Mouse (Mus musculus): ENCODE data around the gene Tax1bp1. TPM values are rescaled to one million over a fixed set of nuclear protein-coding genes. Genes with fewer than 3 reads are reported as not detected.
A peak's percentile ranks its signal among the peaks of the same experiment; 100 is the strongest.

The Tax1bp1 gene
- total RNA-seq, 2 experiments from 2014 or later = 65.9 to 67.8 TPM

- no peak for DNase-seq
Measured at GRCm38 (mm10) chr6:52705280-52705679, 8.2 kb upstream of the Tax1bp1 start.

GRCm38 (mm10) chr6:52707815-52708214 lies 5.7 kb upstream of the Tax1bp1 start:
- no peak for DNase-seq

GRCm38 (mm10) chr6:52712563-52712962 lies 966 bp upstream of the Tax1bp1 start:
- no peak for DNase-seq

- peak; percentile 69 for DNase-seq
Measured at GRCm38 (mm10) chr6:52713897-52714509, 474 bp downstream of the Tax1bp1 start.

- no peak for DNase-seq
Measured at GRCm38 (mm10) chr6:52717493-52718192, 4.1 kb downstream of the Tax1bp1 start.

- peak; percentile 13 for DNase-seq
Measured at GRCm38 (mm10) chr6:52724805-52725439, 11.4 kb downstream of the Tax1bp1 start.

- DNase-seq = no peak
Measured at GRCm38 (mm10) chr6:52730338-52730737, 16.8 kb downstream of the Tax1bp1 start.

GRCm38 (mm10) chr6:52734630-52735029 lies 21.1 kb downstream of the Tax1bp1 start:
- no peak for DNase-seq

GRCm38 (mm10) chr6:52752832-52753231 lies 39.3 kb downstream of the Tax1bp1 start:
- no peak for DNase-seq

GRCm38 (mm10) chr6:52765206-52765605 lies 51.7 kb downstream of the Tax1bp1 start:
- no peak for DNase-seq

- no peak for DNase-seq
Measured at GRCm38 (mm10) chr6:52770789-52771188, 57.3 kb downstream of the Tax1bp1 start.

GRCm38 (mm10) chr6:52773132-52773531 lies 59.6 kb downstream of the Tax1bp1 start:
- no peak for DNase-seq

- DNase-seq = peak; percentile 12
Measured at GRCm38 (mm10) chr6:52775350-52775749, 61.8 kb downstream of the Tax1bp1 start.

GRCm38 (mm10) chr6:52775956-52776355 lies 62.4 kb downstream of the Tax1bp1 start:
- DNase-seq = no peak

- no peak for DNase-seq
Measured at GRCm38 (mm10) chr6:52777034-52777433, 63.5 kb downstream of the Tax1bp1 start.

GRCm38 (mm10) chr6:52778523-52778922 lies 65.0 kb downstream of the Tax1bp1 start:
- no peak for DNase-seq

GRCm38 (mm10) chr6:52779546-52779945 lies 66.0 kb downstream of the Tax1bp1 start:
- DNase-seq = no peak

- DNase-seq = no peak
Measured at GRCm38 (mm10) chr6:52790316-52790715, 76.8 kb downstream of the Tax1bp1 start.

GRCm38 (mm10) chr6:52790781-52791180 lies 77.3 kb downstream of the Tax1bp1 start:
- no peak for DNase-seq

GRCm38 (mm10) chr6:52792455-52792854 lies 78.9 kb downstream of the Tax1bp1 start:
- DNase-seq = no peak

GRCm38 (mm10) chr6:52795029-52795841 lies 81.7 kb downstream of the Tax1bp1 start:
- DNase-seq = no peak

GRCm38 (mm10) chr6:52796035-52796598 lies 82.6 kb downstream of the Tax1bp1 start:
- peak; percentile 33 for DNase-seq
